Mouse (Mus musculus) midbrain, embryonic 13.5 days (tissue): ENCODE results near the gene Nrsn1. TPM values are rescaled to one million over a fixed set of nuclear protein-coding genes. Genes with fewer than 3 reads are reported as not detected.

Source experiments
- ATAC-seq: fragments of 200-750 bp; cut with Nextera tagmentation; 2 replicates; pipeline ENCODE4 v1.8.0; 2017; ENCODE audit warnings: mild to moderate bottlenecking, moderate TSS enrichment, moderate library complexity
- H3K27ac ChIP-seq: fragments of 300-500 bp; sonication (generic); 2 replicates; pipeline ENCODE4 v1.5.1; 2015; ENCODE audit warnings: inconsistent platforms, mild to moderate bottlenecking, moderate library complexity
- H3K27me3 ChIP-seq: fragments of 300-500 bp; sonication (generic); 2 replicates; pipeline ENCODE4 v1.6.1; 2015; ENCODE audit warnings: mild to moderate bottlenecking, inconsistent platforms
- H3K36me3 ChIP-seq: fragments of 300-500 bp; sonication (generic); 2 replicates; pipeline ENCODE4 v1.6.1; 2015; ENCODE audit warnings: mild to moderate bottlenecking, inconsistent platforms
- H3K4me1 ChIP-seq: fragments of 300-500 bp; sonication (generic); replicated peaks from 2 replicates; pipeline ENCODE4 v1.6.1; 2015; ENCODE audit warnings: inconsistent platforms
- H3K4me2 ChIP-seq: fragments of 300-500 bp; sonication (generic); replicated peaks from 2 replicates; pipeline ENCODE4 v1.6.1; 2015; ENCODE audit warnings: moderate library complexity, mild to moderate bottlenecking, inconsistent platforms
- H3K4me3 ChIP-seq: fragments of 300-500 bp; sonication (generic); replicated peaks from 2 replicates; pipeline ENCODE4 v1.5.1; 2015; ENCODE audit warnings: mild to moderate bottlenecking, inconsistent platforms
- H3K9ac ChIP-seq: fragments of 300-500 bp; sonication (generic); replicated peaks from 2 replicates; pipeline ENCODE4 v1.6.1; 2015; ENCODE audit warnings: mild to moderate bottlenecking, inconsistent platforms
- H3K9me3 ChIP-seq: fragments of 300-500 bp; sonication (generic); 2 replicates; pipeline ENCODE4 v1.6.1; 2016; ENCODE audit warnings: mild to moderate bottlenecking, inconsistent platforms
- WGBS: fragments of 180-500 bp; shearing (Covaris S2); methylation state at CpG from one replicate; pipeline ENCODE4 v1.1.7; 2015; 5-methylcytosine and 5-hydroxymethylcytosine counted together
- polyA plus RNA-seq: library from polyadenylated mRNA; unstranded; fragments of >200 nt; fragmentation: Nextera tagmentation; extraction: Ambion mirVana; gene quantifications from 2 replicates; pipeline ENCODE4 v1.2.1, GENCODE M21; 2015

Gene Nrsn1
- polyA plus RNA-seq, 1 experiment from 2014 or later = 46.7 TPM

GRCm38 (mm10) chr13:25220186-25220787, 50.0 kb downstream of the Nrsn1 start:
- Histone ChIP-seq H3K36me3 (no peaks in the 10 kb centered on the region), H3K27ac (no peak overlapping the region)
- WGBS = 82% methylated on average over 5 of the region's 5 CpGs

GRCm38 (mm10) chr13:25218394-25218793, 51.9 kb downstream of the Nrsn1 start:
- 74% methylated on average over 1 of the region's 1 CpGs for WGBS
- Histone ChIP-seq H3K9ac (no peak overlapping the region), H3K9me3 (no peaks in the 10 kb centered on the region), H3K4me1 (no peaks in the 10 kb centered on the region), H3K4me3 (no peak overlapping the region), H3K27ac (no peak overlapping the region), H3K27me3 (no peaks in the 10 kb centered on the region), H3K36me3 (no peaks in the 10 kb centered on the region), H3K4me2 (no peak overlapping the region)
- no peak for ATAC-seq

More at GRCm38 (mm10) chr13:25220186-25220787, 50.0 kb downstream of the Nrsn1 start:
- ATAC-seq = no peak
- Histone ChIP-seq H3K9me3 (no peaks in the 10 kb centered on the region), H3K4me1 (no peaks in the 10 kb centered on the region), H3K4me2 (no peak overlapping the region), H3K27me3 (no peaks in the 10 kb centered on the region), H3K4me3 (no peak overlapping the region), H3K9ac (no peak overlapping the region)

GRCm38 (mm10) chr13:25206950-25207349, 63.4 kb downstream of the Nrsn1 start:
- H3K27me3 ChIP-seq = no peaks in the 10 kb centered on the region
- 90% methylated on average over 5 of the region's 5 CpGs for WGBS
- ATAC-seq = no peak
- H3K4me3 ChIP-seq = no peak overlapping the region
- H3K4me2 ChIP-seq = no peak overlapping the region
- H3K36me3 ChIP-seq = no peaks in the 10 kb centered on the region
- no peak overlapping the region for H3K9ac ChIP-seq
- no peaks in the 10 kb centered on the region for H3K9me3 ChIP-seq
- no peaks in the 10 kb centered on the region for H3K4me1 ChIP-seq
- H3K27ac ChIP-seq = no peak overlapping the region

Other genes with a start within 250 kb of the Nrsn1 start
- 2.8 and 3.0 TPM in 2 replicates for gene Dcdc2a, start 214.5 kb downstream of the Nrsn1 start, polyA plus RNA-seq